Mouse (Mus musculus) midbrain, postnatal 0 days (tissue): Measurements from ENCODE around the gene Crocc2. TPM values are rescaled to one million over a fixed set of nuclear protein-coding genes. Genes with fewer than 3 reads are reported as not detected.

ENCODE experiments used
- ATAC-seq: fragments of 200-750 bp; cut with Nextera tagmentation; 2 replicates; pipeline ENCODE4 v1.8.0; 2017; ENCODE audit warnings: moderate number of reproducible peaks, mild to moderate bottlenecking, moderate TSS enrichment, moderate library complexity; ENCODE audit not compliant: low FRiP score
- DNase-seq: peaks from one replicate; pipeline ENCODE4 v3.0.0-alpha.2; 2015; ENCODE audit warnings: low spot score
- H3K27ac ChIP-seq: fragments of 300-500 bp; sonication (generic); 2 replicates; pipeline ENCODE4 v1.5.1; 2014; ENCODE audit warnings: low read depth, mild to moderate bottlenecking, low read length, mixed read lengths
- H3K27me3 ChIP-seq: fragments of 300-500 bp; sonication (generic); 2 replicates; pipeline ENCODE4 v1.6.1; 2014; ENCODE audit warnings: low read length, control low read depth, mixed read lengths; ENCODE audit not compliant: insufficient read depth
- H3K36me3 ChIP-seq: fragments of 300-500 bp; sonication (generic); 2 replicates; pipeline ENCODE4 v1.6.1; 2014; ENCODE audit warnings: low read length, control low read depth, mixed read lengths; ENCODE audit not compliant: insufficient read depth
- H3K4me1 ChIP-seq: fragments of 300-500 bp; sonication (generic); 2 replicates; pipeline ENCODE4 v1.6.1; 2014; ENCODE audit warnings: mild to moderate bottlenecking, control low read depth, antibody characterized with exemption, low read length, mixed read lengths; ENCODE audit not compliant: insufficient read depth
- H3K4me2 ChIP-seq: fragments of 300-500 bp; sonication (generic); 2 replicates; pipeline ENCODE4 v1.6.1; 2014; ENCODE audit warnings: low read depth, mild to moderate bottlenecking, low read length, mixed read lengths; ENCODE audit not compliant: poor library complexity, severe bottlenecking
- H3K4me3 ChIP-seq: fragments of 300-500 bp; sonication (generic); 2 replicates; pipeline ENCODE4 v1.5.1; 2014; ENCODE audit warnings: low read depth, mild to moderate bottlenecking, low read length, moderate library complexity
- H3K9ac ChIP-seq: fragments of 300-500 bp; sonication (generic); replicated peaks from 2 replicates; pipeline ENCODE4 v1.6.1; 2014; ENCODE audit warnings: mild to moderate bottlenecking, low read length, moderate library complexity, mixed read lengths; ENCODE audit not compliant: poor library complexity, severe bottlenecking
- H3K9me3 ChIP-seq: fragments of 300-500 bp; sonication (generic); 2 replicates; pipeline ENCODE4 v1.6.1; 2016; ENCODE audit warnings: low read length, control low read depth
- CTCF ChIP-seq: IDR thresholded peaks from 2 replicates; pipeline ENCODE4 v1.5.1; 2016; ENCODE audit warnings: antibody characterized with exemption, mild to moderate bottlenecking
- WGBS: fragments of 180-500 bp; shearing (Covaris S2); extraction: QIAGEN DNeasy Blood & Tissue Kit; methylation state at CpG from one replicate; pipeline ENCODE4 v1.1.7; 2014; 5-methylcytosine and 5-hydroxymethylcytosine counted together
- polyA plus RNA-seq: library from polyadenylated mRNA; unstranded; fragments of >200 nt; fragmentation: Nextera tagmentation; extraction: Ambion mirVana; gene quantifications from 2 replicates; pipeline ENCODE4 v1.2.1, GENCODE M21; 2015
- total RNA-seq: library from RNA; depleted of rRNA; stranded (reverse); fragments of >200 nt; gene quantifications from 2 replicates; pipeline ENCODE4 v1.2.3, GENCODE M21; 2014

Gene Crocc2
- total and polyA plus RNA-seq, 2 experiments from 2014 or later, result 0.84 to 1.4 TPM

DNA sequence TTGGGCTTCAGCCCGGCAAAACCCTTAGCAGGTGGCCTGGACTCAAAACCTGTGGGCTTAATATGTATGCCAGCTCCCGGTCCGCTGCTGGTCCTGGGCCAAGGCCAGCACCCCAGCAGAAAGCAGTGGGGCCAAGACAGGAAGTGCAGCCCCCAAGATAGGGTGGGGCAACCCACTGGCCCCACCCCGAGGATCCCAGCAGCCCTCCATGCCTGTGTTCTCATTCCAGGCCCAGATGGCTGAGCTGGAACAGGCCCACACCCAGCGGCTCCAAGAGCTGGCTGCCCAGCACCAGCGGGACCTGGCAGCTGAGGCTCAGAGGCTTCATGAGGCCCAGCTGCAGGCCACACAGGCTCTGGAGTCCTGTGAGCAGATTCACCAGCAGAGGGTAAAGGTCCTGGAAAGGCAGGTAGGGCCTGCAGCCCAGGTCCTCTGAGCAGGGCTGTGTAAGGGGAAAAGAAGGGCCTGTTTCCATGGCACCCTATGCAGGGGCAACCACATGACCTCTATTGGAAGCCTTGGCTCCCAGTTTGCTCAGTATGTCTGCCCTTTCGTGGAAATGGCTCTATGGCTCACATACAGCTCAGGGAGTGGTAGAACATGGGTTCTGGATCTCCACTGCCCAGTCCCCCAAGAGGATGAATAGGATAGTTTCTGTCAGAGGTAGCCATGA is 58.9 kb downstream of the Crocc2 start:
- Histone ChIP-seq H3K9me3 (no peaks in the 10 kb centered on the region), H3K4me2 (no peak overlapping the region), H3K27me3 (no peaks in the 10 kb centered on the region), H3K4me3 (no peak overlapping the region), H3K27ac (no peak overlapping the region), H3K4me1 (0 out of 2 replicates have a peak, but pooled peaks cover 3% of the 10 kb centered on the region), H3K9ac (no peak overlapping the region), H3K36me3 (no peaks in the 10 kb centered on the region)
- ATAC-seq, result peak; percentile 44; the same call in 1 of the 2 replicates
- no peak for TF ChIP-seq CTCF
- 69% methylated on average over 7 of the region's 7 CpGs for WGBS
- peak; percentile 72 for DNase-seq

DNA sequence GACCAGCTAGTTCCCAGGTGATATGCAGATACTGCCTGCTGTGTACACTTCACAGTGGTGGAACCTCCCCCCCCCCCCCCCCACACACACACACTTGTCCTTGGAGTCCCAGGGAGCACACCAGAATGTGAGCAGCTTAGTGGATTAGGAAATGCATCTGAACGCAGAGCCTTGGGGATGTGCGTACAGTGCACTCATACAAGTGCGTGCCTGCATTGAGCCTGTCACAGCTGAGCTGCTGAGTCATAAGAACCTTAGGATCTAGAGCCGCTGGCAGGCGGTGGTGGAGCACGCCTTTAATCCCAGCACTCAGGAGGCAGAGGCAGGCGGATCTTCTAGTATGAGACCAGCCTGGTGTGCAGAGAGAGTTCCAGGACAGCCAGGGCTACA is 59.4 kb downstream of the Crocc2 start:
- no peaks in the 10 kb centered on the region for H3K27me3 ChIP-seq
- H3K36me3 ChIP-seq, result no peaks in the 10 kb centered on the region
- DNase-seq, result no peak
- H3K4me1 ChIP-seq, result 0 out of 2 replicates have a peak, but pooled peaks cover 3% of the 10 kb centered on the region
- no peak overlapping the region for H3K4me2 ChIP-seq
- no peak overlapping the region for H3K4me3 ChIP-seq
- H3K9ac ChIP-seq, result no peak overlapping the region
- H3K9me3 ChIP-seq, result no peaks in the 10 kb centered on the region
- H3K27ac ChIP-seq, result no peak overlapping the region
- no peak for ATAC-seq
- WGBS, result 90% methylated on average over 7 of the region's 7 CpGs
- no peak for TF ChIP-seq CTCF

DNA sequence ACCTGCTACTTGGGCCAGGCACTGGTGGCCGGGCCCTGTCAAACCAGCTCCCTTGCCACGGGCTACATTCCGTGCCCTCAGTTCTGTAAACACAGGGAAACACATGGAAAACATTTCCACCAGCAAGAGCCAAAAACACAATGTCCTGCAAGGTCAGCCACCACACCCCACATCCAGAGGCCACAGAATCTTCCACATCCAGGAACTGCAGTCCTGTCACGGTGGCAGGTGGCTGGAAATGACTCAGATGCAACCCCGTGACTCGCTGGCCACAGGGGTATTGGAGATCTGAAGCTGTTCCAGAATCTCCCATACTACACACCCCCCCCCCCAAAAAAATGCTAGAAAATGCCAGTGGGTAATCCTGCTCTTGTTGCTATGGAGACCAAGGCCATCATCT is 60.7 kb downstream of the Crocc2 start:
- DNase-seq, result peak; percentile 32
- Histone ChIP-seq H3K4me3 (no peak overlapping the region), H3K27ac (no peak overlapping the region), H3K9ac (no peak overlapping the region), H3K36me3 (no peaks in the 10 kb centered on the region), H3K27me3 (0 out of 2 replicates have a peak, but pooled peaks cover 4% of the 10 kb centered on the region), H3K4me2 (no peak overlapping the region), H3K9me3 (no peaks in the 10 kb centered on the region), H3K4me1 (0 out of 2 replicates have a peak, but pooled peaks cover 3% of the 10 kb centered on the region)
- WGBS, result 79% methylated on average over 6 of the region's 6 CpGs
- TF ChIP-seq CTCF, result no peak
- no peak for ATAC-seq

DNA sequence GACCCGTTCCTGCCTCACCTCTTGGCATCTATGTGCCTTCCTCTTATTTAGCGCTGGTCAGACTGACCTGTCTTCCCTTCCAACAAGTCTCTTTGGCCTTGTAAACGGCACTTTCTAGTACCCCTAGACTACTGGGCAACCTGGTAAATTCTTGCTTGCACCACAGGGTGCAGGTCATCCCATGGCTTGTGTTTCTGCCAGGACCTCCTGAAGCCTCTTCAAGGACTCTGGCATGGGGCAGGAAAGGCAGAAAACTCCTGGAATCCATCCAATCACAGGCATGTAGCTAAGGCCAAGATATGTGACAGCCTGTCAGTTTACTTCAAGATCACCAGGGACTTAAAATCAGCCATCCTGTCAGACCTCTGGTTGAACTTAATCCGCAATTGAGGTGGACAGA is 61.1 kb downstream of the Crocc2 start:
- TF ChIP-seq CTCF, result no peak
- Histone ChIP-seq H3K27me3 (0 out of 2 replicates have a peak, but pooled peaks cover 4% of the 10 kb centered on the region), H3K27ac (no peak overlapping the region), H3K4me1 (0 out of 2 replicates have a peak, but pooled peaks cover 3% of the 10 kb centered on the region), H3K9me3 (no peaks in the 10 kb centered on the region), H3K4me3 (no peak overlapping the region), H3K4me2 (no peak overlapping the region), H3K9ac (no peak overlapping the region), H3K36me3 (no peaks in the 10 kb centered on the region)
- 75% methylated on average over 4 of the region's 4 CpGs for WGBS
- ATAC-seq, result no peak
- peak; percentile 48 for DNase-seq

DNA sequence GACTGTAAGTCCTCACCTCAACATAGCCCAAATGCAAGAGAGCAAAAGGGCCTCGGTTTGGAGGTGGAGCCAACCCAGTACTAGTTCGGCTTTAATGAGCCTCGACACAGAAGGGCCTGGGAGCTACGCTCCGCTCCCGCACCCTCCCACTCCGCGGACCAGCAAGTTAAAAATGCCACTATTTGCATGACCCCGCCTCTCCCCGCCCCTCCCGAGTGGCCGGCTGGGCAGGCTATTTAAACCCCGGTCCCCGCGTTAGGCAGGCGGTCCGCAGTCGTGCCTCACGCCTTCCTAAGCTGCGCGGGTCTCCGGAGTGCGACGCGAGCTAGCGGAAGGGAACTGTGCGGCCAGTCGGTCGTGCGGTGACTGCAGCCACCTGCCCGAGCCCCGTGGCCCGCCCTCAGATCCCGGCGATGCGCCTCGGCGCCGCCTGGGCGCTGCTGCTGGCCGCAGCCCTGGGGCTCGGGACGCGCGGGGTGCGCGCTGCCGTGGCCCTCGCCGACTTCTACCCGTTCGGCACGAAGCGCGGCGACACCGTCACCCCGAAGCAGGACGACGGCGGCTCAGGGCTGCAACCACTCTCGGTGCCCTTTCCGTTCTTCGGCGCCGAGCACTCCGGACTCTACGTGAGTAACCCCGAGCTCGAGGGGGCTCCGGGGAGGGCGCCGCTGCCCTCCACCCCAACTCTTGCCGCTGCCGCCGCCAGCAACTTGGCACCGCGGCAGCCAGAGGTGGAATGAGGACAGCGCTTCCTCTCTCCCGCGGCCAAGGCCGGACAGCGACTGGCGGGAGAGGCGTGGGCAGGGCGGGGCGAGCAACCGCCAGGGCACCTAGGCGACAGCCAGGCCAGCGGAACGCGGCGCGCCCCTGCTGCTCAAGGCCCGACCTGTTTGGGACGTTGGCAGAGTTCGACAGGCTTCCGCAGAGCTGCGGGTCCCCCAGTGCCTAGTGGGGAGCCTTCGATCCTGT is 67.3 kb downstream of the Crocc2 start, which contains the start of gene Sned1:
TSS of gene Sned1 (plus strand) at position 266 of the 969 bp plus-strand sequence.
- Histone ChIP-seq H3K4me2 (peak within 1 kb of the TSS; percentile 99), H3K27me3 (peaks cover 13% of the 10 kb centered on the region), H3K4me3 (peak within 1 kb of the TSS; percentile 57), H3K9ac (peak within 1 kb of the TSS; percentile 68), H3K36me3 (no peaks in the 10 kb centered on the region), H3K9me3 (no peaks in the 10 kb centered on the region), H3K27ac (peak within 1 kb of the TSS; percentile 26; the same call in 1 of the 2 replicates), H3K4me1 (no peaks in the 10 kb centered on the region)
- ATAC-seq, result peak; percentile 74
- WGBS, result under 1% methylated on average over 89 of the region's 100 CpGs
- peak; percentile 81 for DNase-seq
- TF ChIP-seq CTCF, result no peak
